Mouse (Mus musculus) Patski (cell line): ENCODE data around the gene Alcam. TPM values are rescaled to one million over a fixed set of nuclear protein-coding genes. Genes with fewer than 3 reads are reported as not detected.

Experiments used
- ATAC-seq: fragments of 100-300 bp; one replicate; pipeline ENCODE4 v1.8.0; 2021
- CTCF ChIA-PET: fragments of 350-600 bp; sonication (Branson Sonifier 250); formaldehyde crosslinking; loops from one replicate; lab custom pipeline; 2022; ENCODE audit warnings: inconsistent platforms; lab: Charles Lee
- POLR2A ChIA-PET: fragments of 350-600 bp; sonication (Branson Sonifier 250); formaldehyde crosslinking; loops from one replicate; lab custom pipeline; 2022; ENCODE audit warnings: antibody characterized with exemption, inconsistent platforms; lab: Charles Lee
- DNase-seq: peaks from one replicate; pipeline ENCODE4 v3.0.0-alpha.2; 2011; ENCODE audit warnings: low read depth, low spot score
- H3K27me3 ChIP-seq: fragments of 371-371 bp; one replicate; pipeline ENCODE4 v1.5.1; 2021
- CTCF ChIP-seq: fragments of 100-300 bp; IDR thresholded peaks from one replicate; pipeline ENCODE4 v1.5.1; 2021
- in situ Hi-C: fragments of 300-500 bp; cut with MboI; formaldehyde crosslinking; loops from 3 replicates; pipeline ENCODE4 v1.11.1; 2018; ENCODE audit warnings: low pct_unique_long_range_greater_than_20kb, mixed read lengths
- polyA plus RNA-seq: library from polyadenylated mRNA; unstranded; gene quantifications from one replicate; pipeline ENCODE4 v1.2.3, GENCODE M21; 2021

Gene Alcam
- polyA plus RNA-seq, 1 experiment from 2014 or later: 3.0 TPM

DNA sequence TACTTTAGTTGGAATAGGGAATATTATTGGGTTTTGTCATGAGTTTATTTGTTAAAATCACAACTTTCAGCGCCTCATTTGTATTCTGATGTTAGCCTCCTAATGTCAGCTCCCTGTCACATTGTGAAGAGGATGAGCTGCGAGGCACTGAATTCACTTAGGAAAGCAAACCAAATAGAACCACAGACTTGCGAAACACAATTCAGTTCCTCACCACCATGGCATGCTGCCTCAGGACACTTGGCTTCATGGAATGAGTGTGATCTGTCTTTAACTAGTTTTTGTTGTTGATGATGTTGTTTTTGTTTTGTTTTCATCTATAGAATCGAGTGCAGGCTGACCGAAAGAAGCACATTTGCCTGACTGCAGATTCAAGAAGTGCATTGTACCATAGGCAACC lies 35.9 kb downstream of the Alcam start:
- POLR2A ChIA-PET: no interaction called here
- ATAC-seq (peak; percentile 21), DNase-seq (no peak)
- CTCF ChIA-PET: no interaction called here
- TF ChIP-seq CTCF: no peak
- peaks cover 6% of the 10 kb centered on the region for H3K27me3 ChIP-seq
- in situ Hi-C loops: no loop called here

DNA sequence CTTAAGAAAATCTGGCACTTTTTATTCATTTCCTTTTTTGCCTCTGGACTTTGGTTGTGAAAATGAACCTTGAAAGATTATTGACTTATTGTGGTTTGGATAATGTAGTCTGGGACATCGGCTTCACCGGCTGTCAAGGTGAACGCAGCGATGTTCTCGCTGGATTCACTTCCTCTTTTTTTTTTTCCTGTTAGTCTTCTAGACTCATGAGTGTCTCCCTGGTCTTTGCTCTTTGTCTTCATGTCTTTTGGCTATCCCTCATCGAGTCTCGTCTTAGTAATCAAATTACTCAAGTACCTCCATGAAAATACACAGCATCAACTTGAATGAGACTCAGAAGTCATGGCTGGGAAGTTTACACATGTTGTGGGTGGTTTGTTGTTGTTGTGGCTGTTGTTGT lies 36.7 kb downstream of the Alcam start:
- ATAC-seq (no peak), DNase-seq (no peak)
- no peak for TF ChIP-seq CTCF
- in situ Hi-C loops: no loop called here
- peaks cover 6% of the 10 kb centered on the region for H3K27me3 ChIP-seq
- ChIA-PET POLR2A (no interaction called here), CTCF (no interaction called here)

DNA sequence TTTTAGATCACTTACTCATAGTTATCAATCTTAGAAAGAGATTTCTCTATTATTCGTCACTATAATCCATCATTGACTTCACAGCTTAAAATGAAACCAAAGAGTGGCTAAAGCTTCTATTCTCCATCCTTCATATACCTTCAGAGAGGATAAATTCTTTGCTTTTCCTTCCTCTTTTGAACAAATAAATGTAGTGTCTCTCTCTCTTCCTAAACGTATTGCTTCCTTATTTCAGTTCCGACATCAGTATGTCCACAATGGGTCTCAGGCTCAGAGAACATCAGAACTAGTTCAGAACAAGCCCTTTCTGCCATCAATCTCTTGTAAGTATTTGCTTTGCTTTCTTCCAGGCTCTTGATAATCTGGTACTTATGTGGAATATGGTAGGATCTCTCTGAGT lies 40.2 kb downstream of the Alcam start:
- in situ Hi-C loops: no loop called here
- ATAC-seq: no peak
- no peak for TF ChIP-seq CTCF

DNA sequence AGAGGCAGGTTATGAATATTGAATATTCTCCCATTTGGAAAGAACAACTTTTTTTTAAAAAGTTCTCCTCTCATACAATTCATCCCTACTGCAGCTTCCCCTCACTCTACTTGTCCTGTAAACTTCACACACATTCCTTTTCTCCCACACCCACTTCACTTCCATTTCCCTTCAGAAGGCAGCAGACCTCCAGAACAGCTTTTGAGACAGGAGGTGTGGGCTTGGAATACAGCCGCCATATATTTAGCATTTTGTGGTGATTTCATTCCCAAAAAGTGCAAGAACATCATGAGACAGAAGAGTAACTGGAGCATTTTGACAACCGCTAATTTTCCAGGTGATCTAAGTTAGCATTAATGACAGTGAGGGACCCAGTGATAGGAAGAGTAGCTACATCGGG lies 47.8 kb downstream of the Alcam start:
- ChIA-PET POLR2A (no interaction called here), CTCF (no interaction called here)
- in situ Hi-C loops: no loop called here
- no peaks in the 10 kb centered on the region for H3K27me3 ChIP-seq
- no peak for TF ChIP-seq CTCF
- no peak for ATAC-seq
- DNase-seq: no peak

More for the DNA sequence above, 40.2 kb downstream of the Alcam start:
- ChIA-PET POLR2A (no interaction called here), CTCF (no interaction called here)
- no peak for DNase-seq
- H3K27me3 ChIP-seq: peaks cover 6% of the 10 kb centered on the region

DNA sequence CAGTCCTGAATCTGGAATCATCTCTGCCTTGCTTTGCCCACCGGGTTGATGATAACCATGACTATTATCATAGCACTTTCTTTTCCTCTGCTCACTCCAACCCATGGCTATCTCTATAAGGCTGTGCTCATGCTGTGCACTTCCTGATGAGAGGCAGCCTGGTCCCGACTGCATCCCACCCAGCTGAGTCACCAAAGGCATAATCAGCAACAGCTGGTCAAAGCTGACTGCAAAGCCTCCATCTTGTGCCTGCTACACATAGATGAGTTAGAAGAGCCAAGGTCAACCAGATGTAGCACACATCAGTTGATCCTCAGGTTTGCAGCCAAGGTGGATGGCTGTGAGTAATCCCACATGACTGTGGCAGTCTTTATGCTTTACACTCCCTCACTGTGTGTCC lies 48.6 kb downstream of the Alcam start:
- ATAC-seq: no peak
- in situ Hi-C loops: no loop called here
- ChIA-PET POLR2A (no interaction called here), CTCF (no interaction called here)
- no peaks in the 10 kb centered on the region for H3K27me3 ChIP-seq
- TF ChIP-seq CTCF: no peak
- DNase-seq: no peak

DNA sequence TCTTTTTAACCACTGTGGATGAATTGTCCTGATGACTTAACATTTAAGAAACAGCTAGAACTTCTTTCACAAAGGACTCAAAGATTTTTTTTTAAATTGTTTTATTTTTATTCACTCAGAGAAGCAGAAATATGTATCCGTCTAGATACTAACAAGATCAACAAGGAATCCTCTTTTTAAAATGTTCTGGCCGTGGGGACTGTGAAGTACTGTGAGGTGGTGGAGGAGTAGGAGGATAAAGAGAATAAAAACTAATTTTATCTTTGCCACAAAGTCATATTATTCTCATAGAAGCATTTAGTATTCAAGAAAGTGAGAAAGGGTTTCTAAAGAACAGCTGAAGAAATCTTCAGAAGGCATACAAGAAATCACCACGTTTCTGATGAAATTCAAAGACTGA lies 54.8 kb downstream of the Alcam start:
- in situ Hi-C loops: no loop called here
- POLR2A ChIA-PET: no interaction called here
- DNase-seq (no peak), ATAC-seq (no peak)
- H3K27me3 ChIP-seq: no peaks in the 10 kb centered on the region
- CTCF ChIA-PET: no interaction called here
- no peak for TF ChIP-seq CTCF

DNA sequence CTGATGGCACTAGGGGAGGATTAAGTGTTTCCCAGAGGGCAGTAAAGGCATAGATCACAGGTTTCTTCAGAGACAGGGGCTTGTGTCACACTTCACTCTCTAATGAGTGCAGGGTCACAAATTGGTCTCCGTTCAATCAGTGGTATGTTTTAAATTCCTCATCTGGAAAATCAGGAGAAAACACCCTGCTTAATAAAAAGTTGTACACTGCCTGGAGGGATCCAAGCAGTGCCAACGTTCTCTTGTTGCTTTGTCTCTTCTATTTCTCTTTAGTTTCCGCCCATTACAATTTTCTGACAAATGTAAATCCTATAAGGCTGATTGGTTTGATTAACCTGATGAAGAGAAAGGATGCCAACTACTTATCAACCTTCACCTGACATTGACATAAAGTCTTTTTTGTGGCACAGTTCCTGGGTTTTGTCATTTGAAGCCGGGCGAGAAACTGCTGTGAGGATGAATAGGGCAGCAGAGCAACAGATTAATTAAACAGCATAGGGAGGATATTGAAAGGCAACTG lies 67.0 kb downstream of the Alcam start:
- CTCF ChIA-PET: interaction anchor here (1.2 kb wide), 1 partner anchor 24 kb away, joined by 3 read pairs; no protein-coding TSS in a partner anchor
- no peak for ATAC-seq
- no peak for DNase-seq
- TF ChIP-seq CTCF: no peak
- POLR2A ChIA-PET: no interaction called here
- H3K27me3 ChIP-seq: no peaks in the 10 kb centered on the region
- in situ Hi-C loops: no loop called here

DNA sequence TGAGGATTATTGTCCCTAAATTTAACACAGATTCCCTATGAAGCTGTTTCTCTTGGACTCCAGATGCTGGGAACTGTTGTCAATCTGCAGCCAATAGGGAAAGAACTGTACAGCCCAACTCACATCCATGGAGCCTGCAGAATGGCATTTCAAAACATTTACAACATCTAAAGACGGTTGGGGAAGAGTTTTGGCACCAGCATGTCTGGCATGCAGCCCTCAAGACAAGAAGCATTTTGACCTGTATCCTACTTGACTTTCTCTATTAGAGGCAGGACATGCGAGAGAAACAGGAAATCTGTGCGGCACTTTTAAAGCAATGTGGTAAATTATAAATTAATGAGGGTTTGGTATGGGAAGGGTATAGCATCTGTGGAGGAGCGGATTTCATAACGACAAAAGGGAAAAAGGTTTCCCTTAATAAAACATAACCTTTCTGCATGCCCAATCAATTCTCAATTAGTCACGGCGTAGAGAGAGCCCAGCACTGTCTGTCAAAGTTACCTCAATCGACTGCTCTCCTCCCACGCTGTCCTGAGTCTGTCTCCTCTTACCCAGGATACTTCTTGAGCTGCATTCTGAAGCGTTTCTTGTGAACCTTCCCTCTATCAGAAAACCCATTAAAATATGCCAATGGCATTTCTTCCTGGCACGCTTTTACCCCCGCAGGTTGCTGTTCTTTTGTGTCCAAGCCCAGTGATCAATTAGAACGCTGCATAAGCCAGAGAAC lies 70.3 kb downstream of the Alcam start:
- H3K27me3 ChIP-seq: no peaks in the 10 kb centered on the region
- POLR2A ChIA-PET: interaction anchor here (0.5 kb wide), 1 partner anchor 96 kb away, joined by 3 read pairs; no protein-coding TSS in a partner anchor
- CTCF ChIA-PET: no interaction called here
- no peak for ATAC-seq
- no peak for TF ChIP-seq CTCF
- in situ Hi-C loops: no loop called here
- DNase-seq: no peak

DNA sequence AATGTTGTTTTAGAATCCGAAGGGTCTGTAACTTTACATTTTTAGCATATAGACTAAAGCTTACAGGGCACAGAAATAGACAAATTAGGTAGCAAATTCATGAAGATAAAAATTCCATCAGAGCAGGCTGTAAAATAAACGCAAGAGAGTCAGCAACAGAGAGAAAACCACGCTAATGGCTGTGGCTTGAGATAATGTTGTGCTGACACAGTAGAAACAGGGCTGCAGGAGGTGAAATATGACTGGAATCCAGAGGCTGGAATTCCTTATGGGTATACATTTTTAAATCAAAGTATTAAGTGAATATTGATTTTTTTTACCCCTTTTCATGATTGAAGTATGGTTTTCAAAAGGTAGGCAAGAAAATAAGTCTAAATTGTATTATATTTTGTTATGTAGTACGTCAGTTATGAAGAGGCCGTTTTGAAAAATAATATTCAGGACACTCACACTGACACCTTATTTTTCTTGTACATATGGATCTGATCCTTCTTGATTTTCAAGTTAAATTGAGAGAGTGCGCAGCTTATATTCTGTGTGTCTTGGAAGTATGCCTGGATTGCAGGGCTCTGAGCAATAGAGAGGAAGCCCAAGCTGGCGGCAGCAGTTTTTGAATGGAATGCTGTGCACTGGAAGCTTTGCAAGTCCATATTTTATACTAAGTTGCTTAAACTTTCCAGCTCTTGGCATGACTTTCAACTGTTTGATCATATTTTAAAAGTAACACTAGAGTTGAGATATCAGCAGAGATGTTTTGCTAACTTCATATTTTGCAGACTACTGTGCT lies 74.9 kb downstream of the Alcam start:
- in situ Hi-C loops: no loop called here
- ChIA-PET POLR2A (no interaction called here), CTCF (no interaction called here)
- TF ChIP-seq CTCF: no peak
- ATAC-seq (no peak), DNase-seq (no peak)
- no peaks in the 10 kb centered on the region for H3K27me3 ChIP-seq

DNA sequence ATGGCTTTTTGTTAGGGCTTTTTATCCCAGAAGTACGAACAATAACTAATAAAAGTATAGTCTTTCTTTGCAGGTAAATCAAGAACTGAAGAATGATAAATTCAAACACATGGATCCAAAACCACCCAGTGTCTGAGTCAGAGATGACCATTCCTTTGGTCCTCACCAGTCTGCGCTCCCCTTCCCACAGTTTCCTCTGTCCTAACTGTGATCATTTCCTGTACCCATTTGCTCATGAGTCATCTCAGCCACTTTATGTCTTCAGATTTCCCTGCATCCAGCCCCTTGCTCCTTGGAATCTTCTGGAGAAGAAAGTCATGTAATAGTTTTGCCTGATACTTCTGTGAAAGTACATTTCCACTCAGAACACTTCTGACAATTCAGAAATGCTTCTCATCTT lies 77.0 kb downstream of the Alcam start:
- CTCF ChIA-PET: interaction anchor here (1.5 kb wide), 1 partner anchor 9 kb away, joined by 4 read pairs; no protein-coding TSS in a partner anchor
- POLR2A ChIA-PET: no interaction called here
- no peak for TF ChIP-seq CTCF
- in situ Hi-C loops: no loop called here
- no peak for ATAC-seq
- H3K27me3 ChIP-seq: no peaks in the 10 kb centered on the region
- DNase-seq: no peak

DNA sequence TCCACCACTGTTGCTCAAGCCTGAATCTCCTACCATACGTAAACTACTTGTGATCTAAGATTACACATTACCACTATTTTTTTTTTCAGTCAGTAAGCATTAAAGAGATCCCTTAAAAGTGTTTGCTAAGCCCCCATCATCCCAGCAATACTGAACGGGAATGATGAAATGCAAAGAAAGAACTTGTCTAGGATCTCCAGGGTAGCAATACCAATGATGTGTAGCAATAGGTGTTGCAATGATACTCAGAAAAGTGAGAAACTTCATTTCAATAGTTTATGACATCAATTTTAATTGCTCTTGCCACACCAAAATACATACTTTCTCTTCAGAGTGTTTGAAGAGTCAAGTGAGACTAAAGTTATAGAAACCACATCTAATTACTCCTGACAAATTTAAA lies 81.9 kb downstream of the Alcam start:
- ChIA-PET POLR2A (no interaction called here), CTCF (no interaction called here)
- no peak for ATAC-seq
- DNase-seq: no peak
- no peaks in the 10 kb centered on the region for H3K27me3 ChIP-seq
- in situ Hi-C loops: no loop called here
- no peak for TF ChIP-seq CTCF
